Mouse (Mus musculus) C2C12 (cell line): ENCODE results near the gene Dlgap1. TPM values are rescaled to one million over a fixed set of nuclear protein-coding genes. Genes with fewer than 3 reads are reported as not detected.

Experiments
- H3K27me3 ChIP-seq: one replicate; pipeline ENCODE4 v1.6.1; 2011; ENCODE audit not compliant: control insufficient read depth, insufficient read depth, insufficient read length
- H3K36me3 ChIP-seq: one replicate; pipeline ENCODE4 v1.6.1; 2011; ENCODE audit not compliant: control insufficient read depth, insufficient read depth
- H3K4me3 ChIP-seq: one replicate; pipeline ENCODE4 v1.5.1; 2011; ENCODE audit warnings: mild to moderate bottlenecking, control low read depth; ENCODE audit not compliant: poor library complexity, insufficient read depth, severe bottlenecking
- H3K79me2 ChIP-seq: one replicate; pipeline ENCODE4 v1.6.1; 2011; ENCODE audit not compliant: control insufficient read depth, insufficient read depth
- H3K79me3 ChIP-seq: one replicate; pipeline ENCODE4 v1.6.1; 2011; ENCODE audit warnings: low read depth, control low read depth
- H3ac ChIP-seq: one replicate; pipeline ENCODE3; 2011; ENCODE audit warnings: low read depth; ENCODE audit not compliant: control insufficient read depth, insufficient read length
- CEBPB ChIP-seq: IDR thresholded peaks from one replicate; pipeline ENCODE4 v1.6.1; 2011; ENCODE audit warnings: low read depth, mild to moderate bottlenecking, control low read depth, moderate library complexity
- CTCF ChIP-seq: IDR thresholded peaks from one replicate; pipeline ENCODE4 v1.5.1; 2011; ENCODE audit not compliant: control insufficient read depth, insufficient read depth, insufficient read length
- FOSL1 ChIP-seq: IDR thresholded peaks from one replicate; pipeline ENCODE4 v1.8.0; 2011; ENCODE audit warnings: mild to moderate bottlenecking, low read length; ENCODE audit not compliant: poor library complexity, insufficient read depth, severe bottlenecking
- MAX ChIP-seq: IDR thresholded peaks from one replicate; pipeline ENCODE4 v1.6.1; 2011; ENCODE audit warnings: mild to moderate bottlenecking, control low read depth
- MYOD1 ChIP-seq: IDR thresholded peaks from one replicate; pipeline ENCODE4 v1.6.1; 2011; ENCODE audit warnings: low read depth; ENCODE audit not compliant: control insufficient read depth, insufficient read length
- MYOG ChIP-seq: IDR thresholded peaks from one replicate; pipeline ENCODE4 v1.6.1; 2011; ENCODE audit not compliant: control insufficient read depth, insufficient read length; ENCODE audit errors: extremely low read depth
- USF1 ChIP-seq: IDR thresholded peaks from one replicate; pipeline ENCODE4 v1.6.1; 2011; ENCODE audit warnings: low read depth, mild to moderate bottlenecking, control low read depth, moderate library complexity
- polyA plus RNA-seq: library from polyadenylated mRNA; unstranded; fragments of >200 nt; fragmentation: generic; extraction: Trizol; gene quantifications from one replicate; pipeline ENCODE4 v1.2.1, GENCODE M21; 2012; ENCODE audit warnings: missing spikeins

Dlgap1 gene
- polyA plus RNA-seq, 1 experiment: 0.22 TPM

GRCm38 (mm10) chr17:70754638-70755037, 785.8 kb downstream of the Dlgap1 start:
- H3K27me3 ChIP-seq: no peaks in the 10 kb centered on the region
- no peaks in the 10 kb centered on the region for H3K36me3 ChIP-seq
- peaks cover 9% of the 10 kb centered on the region for H3K79me2 ChIP-seq
- H3ac ChIP-seq: peak overlapping the region; percentile 8
- no peak overlapping the region for H3K4me3 ChIP-seq
- H3K79me3 ChIP-seq: no peaks in the 10 kb centered on the region
- TF ChIP-seq USF1: no peak
- no peak for TF ChIP-seq MAX
- no peak for TF ChIP-seq MYOG
- no peak for TF ChIP-seq MYOD1
- no peak for TF ChIP-seq CTCF
- no peak for TF ChIP-seq CEBPB
- no peak for TF ChIP-seq FOSL1

GRCm38 (mm10) chr17:70755039-70755668, 786.3 kb downstream of the Dlgap1 start:
- TF ChIP-seq MYOD1 (peak; percentile 61), FOSL1 (no peak), MYOG (no peak), USF1 (peak; percentile 9), MAX (peak; percentile 98), CTCF (peak; percentile 89)
- Histone ChIP-seq H3K4me3 (peak overlapping the region; percentile 18), H3K27me3 (no peaks in the 10 kb centered on the region), H3ac (peak overlapping the region; percentile 16), H3K36me3 (no peaks in the 10 kb centered on the region), H3K79me2 (peaks cover 9% of the 10 kb centered on the region), H3K79me3 (no peaks in the 10 kb centered on the region)

- Histone ChIP-seq H3K4me3 (peak overlapping the region; percentile 18), H3K27me3 (no peaks in the 10 kb centered on the region), H3ac (peak overlapping the region; percentile 67), H3K36me3 (no peaks in the 10 kb centered on the region), H3K79me3 (no peaks in the 10 kb centered on the region), H3K79me2 (peaks cover 9% of the 10 kb centered on the region)
- TF ChIP-seq FOSL1 (no peak), MYOD1 (no peak), CEBPB (no peak), USF1 (no peak)
Observed at GRCm38 (mm10) chr17:70755669-70756263, 786.9 kb downstream of the Dlgap1 start.

GRCm38 (mm10) chr17:70762001-70762400, 793.1 kb downstream of the Dlgap1 start:
- Histone ChIP-seq H3ac (no peak overlapping the region), H3K4me3 (no peak overlapping the region), H3K36me3 (no peaks in the 10 kb centered on the region), H3K79me2 (no peaks in the 10 kb centered on the region), H3K79me3 (no peaks in the 10 kb centered on the region), H3K27me3 (no peaks in the 10 kb centered on the region)
- TF ChIP-seq CTCF (no peak), MYOD1 (no peak), USF1 (no peak), CEBPB (no peak), FOSL1 (no peak), MAX (no peak), MYOG (no peak)

GRCm38 (mm10) chr17:70762634-70763033, 793.8 kb downstream of the Dlgap1 start:
- Histone ChIP-seq H3K79me3 (no peaks in the 10 kb centered on the region), H3K4me3 (no peak overlapping the region), H3K36me3 (no peaks in the 10 kb centered on the region), H3ac (no peak overlapping the region), H3K79me2 (no peaks in the 10 kb centered on the region), H3K27me3 (no peaks in the 10 kb centered on the region)
- TF ChIP-seq CEBPB (no peak), FOSL1 (no peak), CTCF (no peak), MYOG (no peak), MYOD1 (no peak), MAX (no peak), USF1 (no peak)

GRCm38 (mm10) chr17:70765337-70765736, 796.5 kb downstream of the Dlgap1 start:
- H3K4me3 ChIP-seq: no peak overlapping the region
- H3K36me3 ChIP-seq: no peaks in the 10 kb centered on the region
- no peaks in the 10 kb centered on the region for H3K79me3 ChIP-seq
- H3K79me2 ChIP-seq: no peaks in the 10 kb centered on the region
- no peak overlapping the region for H3ac ChIP-seq
- no peaks in the 10 kb centered on the region for H3K27me3 ChIP-seq
- TF ChIP-seq FOSL1: no peak
